Mouse (Mus musculus): ENCODE data around the gene Inka2.

DNA sequence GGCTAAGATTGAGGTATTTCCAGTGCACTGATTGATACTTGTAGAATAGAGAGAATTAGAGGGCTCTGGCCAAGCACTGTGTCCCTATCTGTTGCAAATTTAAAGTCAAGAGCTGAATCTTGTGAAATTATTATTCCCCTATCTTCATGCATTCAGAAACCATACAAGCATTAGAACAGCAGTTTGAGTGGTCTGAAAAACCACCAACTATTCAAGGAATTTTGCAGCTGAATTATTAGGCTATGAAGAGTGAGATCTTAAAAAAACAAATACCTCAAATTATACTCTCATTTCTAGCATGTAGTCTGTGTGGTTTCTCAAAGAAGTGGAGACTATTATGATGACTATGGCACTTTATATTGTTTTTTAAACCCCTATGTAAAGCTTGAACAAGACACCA is 30.9 kb downstream of the Inka2 start:
- TF ChIP-seq CTCF (IDR thresholded peaks at IDR 0.05; ENCODE audit: low read depth, low read length) (no peak), POLR2AphosphoS5 (IDR thresholded peaks at IDR 0.05; ENCODE audit: insufficient replicate concordance, low read depth, low read length) (no peak)

All from G1E (cell line).